Mouse (Mus musculus) liver, embryonic 12.5 days (tissue): ENCODE data around the gene Ccnc. TPM values are rescaled to one million over a fixed set of nuclear protein-coding genes. Genes with fewer than 3 reads are reported as not detected.

Experiments
- ATAC-seq: fragments of 200-750 bp; cut with Nextera tagmentation; 2 replicates; pipeline ENCODE4 v1.8.0; 2017; ENCODE audit warnings: moderate number of reproducible peaks, mild to moderate bottlenecking, moderate library complexity
- H3K27ac ChIP-seq: fragments of 300-500 bp; sonication (generic); 2 replicates; pipeline ENCODE4 v1.5.1; 2016; ENCODE audit warnings: mild to moderate bottlenecking
- H3K27me3 ChIP-seq: fragments of 300-500 bp; sonication (generic); replicated peaks from 2 replicates; pipeline ENCODE4 v1.6.1; 2016; ENCODE audit warnings: mild to moderate bottlenecking, moderate library complexity
- H3K36me3 ChIP-seq: fragments of 300-500 bp; sonication (generic); 2 replicates; pipeline ENCODE4 v1.6.1; 2016; ENCODE audit warnings: mild to moderate bottlenecking, moderate library complexity
- H3K4me1 ChIP-seq: fragments of 300-500 bp; sonication (generic); 2 replicates; pipeline ENCODE4 v1.6.1; 2016
- H3K4me2 ChIP-seq: fragments of 300-500 bp; sonication (generic); 2 replicates; pipeline ENCODE4 v1.6.1; 2016; ENCODE audit warnings: mild to moderate bottlenecking, moderate library complexity
- H3K4me3 ChIP-seq: fragments of 300-500 bp; sonication (generic); 2 replicates; pipeline ENCODE4 v1.5.1; 2016; ENCODE audit warnings: mild to moderate bottlenecking, moderate library complexity
- H3K9ac ChIP-seq: fragments of 300-500 bp; sonication (generic); 2 replicates; pipeline ENCODE4 v1.6.1; 2016; ENCODE audit warnings: mild to moderate bottlenecking, moderate library complexity
- H3K9me3 ChIP-seq: fragments of 300-500 bp; sonication (generic); replicated peaks from 2 replicates; pipeline ENCODE4 v1.6.1; 2016; ENCODE audit warnings: mild to moderate bottlenecking, moderate library complexity
- WGBS: fragments of 180-500 bp; shearing (Covaris S2); methylation state at CpG from one replicate; pipeline ENCODE4 v1.1.7; 2016; ENCODE audit not compliant: insufficient replicate concordance; 5-methylcytosine and 5-hydroxymethylcytosine counted together
- polyA plus RNA-seq: library from polyadenylated mRNA; unstranded; fragments of >200 nt; fragmentation: Nextera tagmentation; extraction: Ambion mirVana; gene quantifications from 2 replicates; pipeline ENCODE4 v1.2.1, GENCODE M21; 2016

Ccnc gene
- 27.1 and 29.1 TPM in 2 replicates for polyA plus RNA-seq

DNA sequence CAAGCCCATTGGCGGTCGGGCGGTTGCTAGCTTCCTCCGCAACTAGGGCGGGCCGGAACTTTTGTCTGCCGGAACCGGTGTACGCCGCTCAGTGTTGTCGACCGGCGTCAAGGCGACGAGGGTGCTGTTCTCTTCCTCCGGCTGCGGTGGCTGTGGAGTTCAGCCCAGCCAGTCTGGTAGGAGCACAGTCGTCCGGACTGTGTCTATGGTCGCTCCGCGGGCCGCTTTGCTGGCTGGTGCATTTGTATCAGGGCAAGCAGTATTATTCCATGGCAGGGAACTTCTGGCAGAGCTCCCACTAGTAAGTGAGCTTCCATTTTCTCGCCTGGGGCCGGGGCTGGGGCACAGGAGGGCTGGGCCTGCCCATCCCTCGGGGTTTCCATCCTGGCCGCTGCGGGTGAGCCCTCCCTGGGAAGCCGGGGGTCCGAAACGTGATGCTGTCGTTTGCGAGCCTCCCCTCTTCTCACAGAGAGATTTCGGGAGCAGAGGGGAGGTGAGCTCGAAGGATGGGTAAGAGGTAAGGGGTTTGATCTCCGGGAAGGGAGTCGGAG lies at the start of gene Ccnc:
TSS of gene Ccnc (plus strand) at position 87 of the 551 bp plus-strand sequence.
- 0 out of 2 replicates have a peak, but pooled peaks cover 7% of the 10 kb centered on the region for H3K27me3 ChIP-seq
- peak within 1 kb of the TSS; percentile 84 for H3K9ac ChIP-seq
- peak within 1 kb of the TSS; percentile 89 for H3K4me3 ChIP-seq
- H3K27ac ChIP-seq, result peak within 1 kb of the TSS; percentile 84
- under 1% methylated on average over 37 of the region's 37 CpGs for WGBS
- peaks cover 1% of the 10 kb centered on the region for H3K36me3 ChIP-seq
- H3K4me2 ChIP-seq, result peak within 1 kb of the TSS; percentile 87
- peaks cover 11% of the 10 kb centered on the region for H3K4me1 ChIP-seq
- H3K9me3 ChIP-seq, result no peaks in the 10 kb centered on the region
- peak; percentile 99 for ATAC-seq

DNA sequence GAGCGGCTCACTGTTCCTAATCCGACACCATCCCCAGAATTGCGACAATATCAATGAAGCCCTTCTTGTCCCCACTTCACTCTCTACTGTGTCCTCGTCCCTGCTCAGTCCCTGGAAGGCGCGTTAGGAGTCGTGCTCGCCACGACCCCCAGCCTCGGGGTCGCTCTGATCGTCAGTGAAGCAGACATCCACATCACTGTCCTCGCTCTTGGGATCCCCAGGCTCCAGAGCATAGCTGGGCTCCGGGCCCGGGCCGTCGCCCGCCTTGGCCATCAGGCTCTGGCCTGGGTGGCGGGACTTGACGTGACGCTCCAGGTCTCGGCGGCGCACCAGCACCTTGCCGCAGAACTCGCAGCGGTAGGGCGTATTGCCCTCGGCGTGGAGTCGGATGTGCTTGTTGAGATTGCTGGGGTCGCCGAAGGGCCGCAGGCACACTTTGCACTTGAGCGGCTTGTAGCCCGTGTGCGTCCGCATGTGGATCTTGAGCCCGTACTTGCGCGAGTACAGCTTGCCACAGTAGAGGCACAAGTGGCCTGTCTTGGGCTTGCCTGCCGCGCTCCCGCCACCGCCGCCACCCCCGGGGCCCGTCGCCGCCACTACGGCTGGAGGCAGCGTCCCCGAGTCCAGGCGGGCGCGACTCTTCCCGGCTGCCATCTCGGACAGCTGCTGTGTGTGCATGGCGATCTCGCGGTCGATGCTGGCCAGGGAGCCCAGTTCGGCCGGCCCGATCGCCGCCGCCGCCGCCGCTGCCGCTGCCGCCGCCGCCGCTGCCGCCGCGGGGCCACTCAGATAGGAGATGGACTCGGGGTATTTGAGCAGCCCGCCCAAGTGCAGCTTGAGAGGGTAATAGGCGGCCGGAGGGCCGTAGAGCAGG lies 49.2 kb upstream of the Ccnc start:
- Histone ChIP-seq H3K9ac (no peak overlapping the region), H3K36me3 (no peaks in the 10 kb centered on the region), H3K4me3 (peak overlapping the region; percentile 50), H3K9me3 (no peaks in the 10 kb centered on the region), H3K4me1 (peaks cover 16% of the 10 kb centered on the region), H3K27me3 (peaks cover 95% of the 10 kb centered on the region), H3K27ac (no peak overlapping the region), H3K4me2 (peak overlapping the region; percentile 72)
- WGBS, result 2% methylated on average over 84 of the region's 84 CpGs
- ATAC-seq, result no peak

DNA sequence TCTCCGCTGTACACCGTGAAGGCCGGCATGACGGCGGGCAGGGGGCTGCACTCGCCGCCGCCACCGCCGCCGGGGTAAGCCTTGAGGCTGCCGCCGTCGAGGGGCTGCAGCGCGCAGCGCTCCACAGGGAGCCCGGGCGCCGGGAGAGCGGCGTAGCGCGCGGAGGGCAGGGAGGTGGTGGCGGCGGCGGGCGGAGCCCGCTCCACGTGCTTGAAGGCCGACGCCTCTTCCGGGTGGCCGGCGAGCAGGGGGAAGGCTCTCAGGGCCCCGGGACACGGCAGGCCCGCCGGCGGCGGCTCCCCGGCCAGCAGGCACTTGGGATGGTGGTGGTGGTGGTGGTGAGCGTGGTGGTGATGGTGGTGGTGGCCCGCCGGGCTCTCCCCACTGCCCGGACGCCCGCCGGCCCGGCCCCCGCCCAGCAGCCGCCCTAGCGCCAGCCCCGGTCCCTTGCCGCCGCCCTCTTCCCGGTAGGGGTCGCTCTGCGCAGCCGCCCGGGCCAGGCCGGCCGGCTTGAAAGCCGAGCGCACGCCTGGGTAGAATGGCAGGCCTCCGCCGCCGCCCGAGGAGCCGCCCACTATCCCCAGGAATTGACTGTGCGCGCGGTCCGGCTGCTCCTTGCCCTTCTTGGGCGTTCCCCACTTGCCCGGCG lies 48.4 kb upstream of the Ccnc start:
- 1% methylated on average over 58 of the region's 79 CpGs for WGBS
- H3K4me2 ChIP-seq, result peak overlapping the region; percentile 72
- peak; percentile 65 for ATAC-seq
- H3K27me3 ChIP-seq, result peaks cover 96% of the 10 kb centered on the region
- H3K4me1 ChIP-seq, result peaks cover 16% of the 10 kb centered on the region
- H3K4me3 ChIP-seq, result peak overlapping the region; percentile 50
- H3K36me3 ChIP-seq, result no peaks in the 10 kb centered on the region
- no peak overlapping the region for H3K27ac ChIP-seq
- H3K9me3 ChIP-seq, result no peaks in the 10 kb centered on the region
- no peak overlapping the region for H3K9ac ChIP-seq

DNA sequence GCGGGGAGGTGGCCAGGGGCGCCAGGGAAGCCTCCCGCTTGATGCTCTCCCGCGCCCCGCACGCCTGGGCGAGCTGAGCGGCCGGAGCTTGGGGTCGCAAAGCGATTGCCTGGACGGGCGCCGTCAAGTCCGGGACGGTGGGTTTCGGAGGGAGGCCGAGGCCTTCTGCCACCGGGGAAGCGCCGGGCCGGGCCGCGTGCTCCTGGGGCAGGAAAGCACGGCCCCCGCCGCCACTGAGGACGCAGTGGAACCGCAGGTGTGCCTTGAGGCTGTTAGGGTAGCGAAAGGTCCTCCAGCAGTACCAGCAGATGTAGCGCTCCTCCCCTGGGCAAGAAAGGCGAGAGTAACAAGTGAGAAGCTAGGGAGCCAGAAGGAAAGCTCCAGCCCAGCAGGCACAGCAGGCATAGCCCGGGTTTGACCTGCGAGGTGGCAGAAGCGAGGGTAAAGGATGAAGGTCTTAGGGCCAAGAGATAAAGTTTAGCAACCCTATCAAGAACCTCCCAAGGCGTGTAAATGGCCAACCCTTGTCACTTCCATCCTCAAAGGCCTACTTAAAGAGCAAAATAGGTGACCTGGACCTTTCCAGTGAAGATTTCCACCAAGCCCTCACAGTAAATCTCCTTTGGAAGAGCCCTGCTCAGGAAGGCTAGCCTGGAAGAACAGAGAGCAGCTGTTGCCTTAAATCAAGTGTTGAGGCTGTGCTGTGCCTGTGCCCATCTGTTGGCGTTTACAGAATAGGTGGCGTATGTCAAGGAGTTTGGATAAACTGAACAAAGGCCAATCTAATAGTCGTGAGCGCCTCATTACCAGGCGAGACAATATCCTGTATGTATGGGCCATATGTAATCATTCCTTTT lies 47.6 kb upstream of the Ccnc start:
- H3K9ac ChIP-seq, result no peak overlapping the region
- H3K4me1 ChIP-seq, result peaks cover 16% of the 10 kb centered on the region
- no peaks in the 10 kb centered on the region for H3K9me3 ChIP-seq
- H3K4me3 ChIP-seq, result peak overlapping the region; percentile 50
- peak overlapping the region; percentile 72 for H3K4me2 ChIP-seq
- H3K27ac ChIP-seq, result no peak overlapping the region
- WGBS, result 5% methylated on average over 42 of the region's 42 CpGs
- peaks cover 96% of the 10 kb centered on the region for H3K27me3 ChIP-seq
- ATAC-seq, result no peak
- H3K36me3 ChIP-seq, result no peaks in the 10 kb centered on the region

DNA sequence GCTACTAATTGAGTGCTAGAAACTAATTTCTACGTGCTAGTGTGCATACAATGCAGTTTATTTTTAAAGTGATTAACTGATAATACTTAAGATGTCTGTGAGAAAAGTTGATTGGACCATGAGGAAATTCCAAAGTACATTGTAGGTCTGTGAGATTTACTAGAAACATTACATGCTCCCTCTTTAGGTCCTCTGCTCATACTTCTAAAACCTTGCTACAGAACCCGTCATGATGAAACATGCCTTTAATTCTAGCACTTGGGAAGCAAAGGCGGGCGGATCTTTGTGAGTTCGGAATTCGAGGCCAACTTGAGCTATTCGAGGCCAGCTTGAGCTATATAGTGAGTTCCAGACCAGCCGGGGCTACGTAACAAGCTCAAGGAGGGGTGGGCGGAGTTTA lies 46.5 kb upstream of the Ccnc start:
- Histone ChIP-seq H3K9ac (no peak overlapping the region), H3K27ac (no peak overlapping the region), H3K4me1 (peaks cover 16% of the 10 kb centered on the region), H3K4me2 (no peak overlapping the region), H3K9me3 (no peaks in the 10 kb centered on the region), H3K27me3 (peaks cover 98% of the 10 kb centered on the region), H3K4me3 (no peak overlapping the region), H3K36me3 (no peaks in the 10 kb centered on the region)
- ATAC-seq, result no peak
- 6% methylated on average over 10 of the region's 10 CpGs for WGBS

DNA sequence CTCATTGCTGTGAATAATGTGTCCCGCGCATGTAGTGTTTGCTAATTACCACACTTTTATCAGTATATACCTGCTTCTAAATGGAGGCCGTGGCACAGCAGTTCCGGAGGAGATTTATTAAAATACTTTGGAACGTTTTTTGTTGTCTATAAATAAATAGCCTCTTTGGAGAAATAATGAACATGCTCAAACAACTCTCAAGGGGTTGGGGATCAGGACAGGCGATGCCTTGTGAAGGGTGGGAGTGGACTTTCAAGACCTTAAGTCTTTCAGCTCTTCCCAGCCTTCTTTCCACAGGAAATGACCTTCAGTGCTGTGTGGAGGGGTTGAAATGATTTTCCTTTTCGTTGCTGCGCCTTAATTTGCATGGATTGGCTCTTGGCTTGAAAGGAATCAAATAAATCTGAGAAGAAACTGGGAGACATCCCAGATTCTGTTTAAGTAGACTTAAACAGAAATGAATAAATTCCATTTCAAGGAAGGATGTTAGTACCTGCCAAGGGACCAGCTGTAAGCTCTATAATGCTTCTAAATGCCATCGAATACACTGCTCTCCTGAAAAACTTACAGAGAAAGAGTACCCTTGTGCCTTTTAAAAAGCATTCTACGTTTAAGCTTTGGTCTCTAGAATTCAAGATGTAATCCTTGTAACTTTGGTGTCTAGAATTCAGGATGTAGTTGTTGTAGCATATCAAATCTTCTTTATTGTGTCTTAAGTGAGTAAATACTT lies 44.9 kb upstream of the Ccnc start:
- Histone ChIP-seq H3K9ac (no peak overlapping the region), H3K27ac (no peak overlapping the region), H3K4me2 (no peak overlapping the region), H3K27me3 (peaks cover 100% of the 10 kb centered on the region), H3K4me3 (no peak overlapping the region), H3K36me3 (no peaks in the 10 kb centered on the region), H3K4me1 (peaks cover 16% of the 10 kb centered on the region), H3K9me3 (no peaks in the 10 kb centered on the region)
- 14% methylated on average over 10 of the region's 10 CpGs for WGBS
- ATAC-seq, result no peak

DNA sequence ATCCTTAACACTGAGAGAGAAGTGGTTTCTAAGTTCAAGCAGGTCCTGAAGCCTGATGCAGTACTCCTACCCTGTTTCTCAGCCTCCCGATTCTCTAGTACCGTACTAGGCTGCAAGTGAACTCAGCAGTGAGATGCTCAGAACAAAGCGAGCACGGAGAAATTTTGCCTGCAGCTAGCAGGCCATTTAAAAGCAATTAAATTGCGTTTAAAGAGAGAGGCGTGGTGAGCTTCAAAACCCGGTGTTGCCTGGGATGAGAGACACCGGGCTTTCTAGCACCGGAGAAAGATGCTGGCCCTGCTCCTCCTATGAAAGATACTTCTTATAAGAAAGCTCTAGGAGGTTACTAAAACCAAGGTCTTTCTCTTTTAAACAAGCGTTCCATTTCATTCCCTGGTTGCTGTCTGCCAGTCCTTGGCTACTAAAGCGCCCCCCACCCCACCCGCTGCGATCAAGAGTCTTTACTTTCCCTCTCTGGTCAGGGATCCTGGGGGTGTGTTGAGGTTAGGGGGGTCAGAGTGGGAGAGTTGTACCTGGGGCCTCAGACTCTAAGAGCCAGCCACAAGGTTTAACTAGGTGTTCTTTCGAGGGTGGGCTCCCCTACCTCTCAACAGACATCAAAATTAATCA lies 43.0 kb upstream of the Ccnc start:
- ATAC-seq, result no peak
- Histone ChIP-seq H3K27me3 (peaks cover 100% of the 10 kb centered on the region), H3K27ac (no peak overlapping the region), H3K36me3 (no peaks in the 10 kb centered on the region), H3K9ac (no peak overlapping the region), H3K9me3 (no peaks in the 10 kb centered on the region), H3K4me2 (no peak overlapping the region), H3K4me3 (no peak overlapping the region), H3K4me1 (peaks cover 10% of the 10 kb centered on the region)
- WGBS, result 6% methylated on average over 14 of the region's 14 CpGs

DNA sequence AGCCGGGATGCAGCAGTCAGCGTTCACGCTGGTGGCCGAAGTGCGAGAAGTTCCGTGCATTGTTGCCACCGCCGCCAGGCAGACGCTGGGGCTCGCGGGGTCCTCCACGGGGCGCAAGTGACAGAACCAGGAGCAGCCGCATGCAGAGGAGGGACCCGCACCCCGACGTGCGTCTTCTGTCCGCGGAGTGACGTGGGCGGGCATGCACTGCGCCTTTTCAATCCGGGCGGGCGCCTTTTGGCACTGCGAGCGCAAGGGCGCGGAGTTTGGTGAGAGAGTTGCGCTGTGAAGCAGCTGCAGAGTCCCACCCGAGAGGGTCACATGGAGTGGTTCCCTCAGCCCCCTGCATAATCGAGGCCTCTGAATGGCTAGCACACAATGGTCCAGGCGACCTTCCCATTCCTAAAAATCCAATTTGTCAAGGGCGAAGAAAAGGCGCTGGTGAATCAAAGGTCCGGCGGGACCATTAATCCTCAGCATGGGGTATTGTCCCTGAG lies 41.9 kb upstream of the Ccnc start, which contains the start of gene Prdm13:
TSS of gene Prdm13 (minus strand) at position 369 of the 497 bp plus-strand sequence.
- H3K9ac ChIP-seq, result no peak within 1 kb of the TSS
- H3K9me3 ChIP-seq, result no peaks in the 10 kb centered on the region
- no peak within 1 kb of the TSS for H3K27ac ChIP-seq
- no peak for ATAC-seq
- H3K36me3 ChIP-seq, result no peaks in the 10 kb centered on the region
- 3% methylated on average over 38 of the region's 38 CpGs for WGBS
- H3K4me2 ChIP-seq, result no peak within 1 kb of the TSS
- no peak within 1 kb of the TSS for H3K4me3 ChIP-seq
- H3K4me1 ChIP-seq, result peaks cover 9% of the 10 kb centered on the region
- H3K27me3 ChIP-seq, result peaks cover 100% of the 10 kb centered on the region

DNA sequence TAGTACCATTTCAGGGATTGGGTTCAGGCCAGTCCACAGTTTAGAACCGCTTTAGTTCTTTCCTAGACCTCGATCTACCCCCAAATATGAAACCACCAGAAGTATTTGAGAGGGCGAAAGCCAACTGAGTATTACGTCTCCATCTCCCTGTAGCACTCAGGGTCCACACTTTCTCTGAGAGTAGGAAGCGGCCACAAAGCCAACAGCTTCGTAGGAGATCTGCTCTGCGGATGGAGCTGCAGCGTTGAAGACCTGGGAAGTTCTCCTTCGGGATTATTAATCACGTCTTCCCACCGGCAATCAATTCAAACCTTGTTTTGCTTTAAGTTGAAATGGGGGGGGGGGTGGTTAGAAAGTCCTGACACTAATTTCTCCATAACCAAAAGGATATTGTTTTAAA lies 41.1 kb upstream of the Ccnc start:
- H3K4me2 ChIP-seq, result no peak overlapping the region
- no peak for ATAC-seq
- no peak overlapping the region for H3K9ac ChIP-seq
- H3K27me3 ChIP-seq, result peaks cover 100% of the 10 kb centered on the region
- no peak overlapping the region for H3K4me3 ChIP-seq
- H3K4me1 ChIP-seq, result peaks cover 9% of the 10 kb centered on the region
- no peaks in the 10 kb centered on the region for H3K36me3 ChIP-seq
- H3K27ac ChIP-seq, result no peak overlapping the region
- WGBS, result 3% methylated on average over 11 of the region's 11 CpGs
- H3K9me3 ChIP-seq, result no peaks in the 10 kb centered on the region

DNA sequence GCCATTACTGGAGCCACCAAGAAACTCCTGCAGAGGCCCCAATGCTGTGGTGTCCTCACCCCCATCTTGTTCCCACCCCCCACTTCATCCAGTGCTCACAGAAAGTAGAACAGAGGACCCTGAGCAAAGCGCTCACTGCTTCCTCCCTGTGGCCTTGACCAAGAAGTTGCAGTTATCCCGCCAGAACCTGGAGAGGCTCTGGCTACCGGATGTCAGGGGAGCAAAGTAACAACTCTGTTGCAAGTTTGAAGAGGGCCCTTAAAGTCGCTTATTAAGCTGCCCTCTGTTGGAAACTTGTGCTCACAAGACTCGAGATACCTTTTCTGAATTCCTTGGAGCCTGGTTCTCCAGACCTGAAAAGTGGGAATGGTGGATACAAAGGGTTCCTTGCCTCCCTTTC lies 40.6 kb upstream of the Ccnc start:
- no peak overlapping the region for H3K9ac ChIP-seq
- H3K36me3 ChIP-seq, result no peaks in the 10 kb centered on the region
- peaks cover 97% of the 10 kb centered on the region for H3K27me3 ChIP-seq
- H3K9me3 ChIP-seq, result no peaks in the 10 kb centered on the region
- 1% methylated on average over 5 of the region's 5 CpGs for WGBS
- H3K4me3 ChIP-seq, result no peak overlapping the region
- no peak overlapping the region for H3K4me2 ChIP-seq
- H3K27ac ChIP-seq, result no peak overlapping the region
- no peak for ATAC-seq
- H3K4me1 ChIP-seq, result peaks cover 9% of the 10 kb centered on the region
